Mouse (Mus musculus): ENCODE results near the gene Shisa3.

Gene Shisa3

GRCm38 (mm10) chr5:67633831-67634268 lies 26.2 kb downstream of the Shisa3 start:
- peak in 1 of 2 experiments; percentile 22 for DNase-seq

GRCm38 (mm10) chr5:67634339-67634738 lies 26.7 kb downstream of the Shisa3 start:
- no peak for DNase-seq

- DNase-seq: no peak
Observed at GRCm38 (mm10) chr5:67640596-67641312, 33.1 kb downstream of the Shisa3 start.

DNA sequence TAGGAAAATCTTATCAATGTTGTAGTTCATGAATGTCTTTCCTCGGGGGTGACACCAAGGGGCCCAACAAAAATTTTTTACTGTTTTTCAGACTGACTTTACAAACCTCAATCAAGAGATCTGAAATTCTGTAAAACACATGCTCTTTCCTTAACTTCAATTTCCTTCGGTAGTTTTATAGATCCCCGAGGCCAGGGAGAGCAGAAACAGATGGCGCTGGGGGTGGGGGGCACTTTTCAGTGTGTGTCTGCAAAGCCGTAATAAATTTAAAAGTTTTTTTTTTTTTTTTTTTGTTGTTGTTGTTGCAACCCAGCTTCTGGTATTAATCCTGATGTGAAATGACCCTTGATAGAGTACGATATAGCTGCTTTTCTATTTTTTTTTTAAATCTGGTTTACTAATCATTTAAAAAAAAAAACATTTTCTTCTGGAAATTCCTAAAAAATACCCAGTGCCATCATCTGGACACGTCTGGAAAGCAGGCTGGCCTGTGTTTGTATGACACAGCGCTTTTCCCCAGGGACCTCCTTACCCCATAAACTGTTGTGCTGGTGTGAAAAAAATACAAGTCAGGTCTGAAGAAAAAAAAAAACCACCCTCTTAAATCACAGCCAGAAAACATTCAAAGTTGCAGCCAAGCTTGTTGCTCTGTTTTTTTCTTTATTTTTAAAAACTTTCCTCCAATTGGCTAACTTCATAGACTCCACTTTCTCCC lies 33.9 kb downstream of the Shisa3 start:
- peak; percentile 57 to 66 for DNase-seq

- no peak for DNase-seq
Observed at GRCm38 (mm10) chr5:67643537-67644255, 36.0 kb downstream of the Shisa3 start.

- DNase-seq: no peak
Observed at GRCm38 (mm10) chr5:67646756-67647529, 39.3 kb downstream of the Shisa3 start.

DNA sequence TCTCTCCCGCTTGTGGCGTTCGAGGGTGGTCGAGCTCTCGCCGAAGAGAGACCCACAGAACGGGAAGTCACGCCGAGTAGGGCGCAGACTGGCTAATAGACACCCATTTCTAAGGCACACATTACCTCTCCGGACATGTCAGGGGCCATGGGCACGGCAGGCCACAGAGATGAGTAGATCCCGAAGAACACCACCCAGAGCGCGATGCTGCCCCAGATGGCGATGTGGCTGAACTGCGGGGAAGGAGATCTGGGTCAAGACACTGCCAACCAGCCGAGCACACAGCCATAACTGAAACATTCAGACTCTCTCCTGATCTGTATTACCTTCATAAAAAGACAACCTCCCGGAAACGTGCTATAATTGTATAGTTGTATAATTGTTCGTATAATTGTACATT lies 39.9 kb downstream of the Shisa3 start:
- peak; percentile 55 to 69 for DNase-seq

GRCm38 (mm10) chr5:67649156-67649555 lies 41.5 kb downstream of the Shisa3 start:
- no peak for DNase-seq

- no peak for DNase-seq
Observed at GRCm38 (mm10) chr5:67650021-67650420, 42.3 kb downstream of the Shisa3 start.

GRCm38 (mm10) chr5:67652468-67652867 lies 44.8 kb downstream of the Shisa3 start:
- no peak for DNase-seq

- DNase-seq: no peak
Observed at GRCm38 (mm10) chr5:67653543-67653942, 45.9 kb downstream of the Shisa3 start.

- no peak for DNase-seq
Observed at GRCm38 (mm10) chr5:67654572-67654971, 46.9 kb downstream of the Shisa3 start.

DNA sequence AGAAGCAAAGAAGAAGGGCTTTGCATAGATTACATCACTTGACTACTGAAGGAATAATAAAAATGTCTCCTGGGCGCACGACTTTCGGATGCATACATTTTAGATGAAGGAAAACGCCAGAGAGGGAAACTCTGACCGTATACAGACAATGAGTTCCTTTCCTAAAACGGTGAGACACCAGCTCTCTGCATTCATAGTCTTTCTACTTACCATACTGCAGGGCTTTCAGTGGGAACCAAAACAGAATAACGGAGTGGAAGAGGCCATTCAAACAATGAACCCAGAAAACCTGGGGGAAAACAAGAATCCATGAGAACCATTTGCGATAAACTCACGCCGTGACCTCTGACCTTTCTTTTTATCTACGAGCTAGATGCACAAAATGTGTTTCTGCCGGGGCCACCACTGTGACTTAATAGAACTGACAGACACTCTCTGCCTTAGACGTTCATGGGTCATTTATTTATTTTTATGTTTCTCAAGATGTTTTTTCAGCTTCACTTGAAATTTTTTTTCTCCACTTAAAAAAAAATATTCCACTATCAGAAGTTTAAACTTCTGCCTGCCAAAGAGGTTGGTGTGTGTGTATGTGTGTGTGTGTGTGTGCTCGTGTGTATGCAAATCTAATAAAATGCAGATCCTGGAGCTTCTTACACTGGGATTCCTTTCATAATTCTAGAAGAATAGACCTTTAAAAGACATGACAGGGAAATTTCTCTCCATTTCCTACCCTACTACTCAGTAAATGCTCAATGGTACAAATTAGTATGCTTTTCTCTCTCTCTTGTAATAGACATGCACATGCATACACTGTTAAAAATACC lies 48.2 kb downstream of the Shisa3 start:
- DNase-seq: peak; percentile 20 to 31

DNA sequence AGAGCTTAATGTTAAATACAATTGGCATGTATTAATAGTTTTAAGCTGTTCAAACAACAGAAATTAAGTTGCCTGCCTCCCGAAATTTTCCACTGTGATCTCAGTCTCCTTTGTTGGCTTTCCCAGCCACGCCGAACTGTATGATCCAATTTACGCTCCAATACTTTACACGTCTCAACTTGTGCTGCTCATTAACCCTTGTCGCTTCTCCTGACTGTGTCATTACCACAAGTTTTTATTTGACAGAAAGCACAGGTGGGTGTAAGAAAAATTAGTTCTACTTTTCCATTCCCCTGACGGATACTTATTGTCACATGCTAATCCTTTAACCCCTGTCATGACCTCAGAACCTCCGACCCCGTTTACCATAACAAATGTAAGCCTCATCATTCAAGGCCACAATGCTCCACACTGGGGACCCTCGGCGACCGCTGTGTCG lies 49.2 kb downstream of the Shisa3 start:
- no peak for DNase-seq

DNA sequence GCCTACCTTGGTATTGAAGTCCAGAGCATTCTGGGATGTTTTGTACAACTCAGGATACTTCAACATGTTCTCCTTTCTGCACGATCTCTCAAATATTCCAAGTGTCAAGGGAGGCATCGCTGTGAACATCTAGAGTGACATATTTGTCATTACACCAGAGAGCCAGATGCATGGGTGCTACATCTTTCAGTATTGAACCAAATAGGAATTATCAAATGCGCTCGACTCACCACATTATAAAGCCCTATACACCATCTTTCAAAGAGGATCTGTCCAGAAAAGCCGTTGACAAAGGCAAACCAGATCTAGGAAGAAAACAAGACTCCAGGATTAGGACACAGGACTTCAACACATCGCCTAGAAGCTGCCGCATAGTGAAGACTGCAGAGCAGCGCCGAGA lies 52.2 kb downstream of the Shisa3 start:
- no peak for DNase-seq

- DNase-seq: peak; percentile 19 to 33
Observed at GRCm38 (mm10) chr5:67662715-67663114, 55.0 kb downstream of the Shisa3 start.

DNA sequence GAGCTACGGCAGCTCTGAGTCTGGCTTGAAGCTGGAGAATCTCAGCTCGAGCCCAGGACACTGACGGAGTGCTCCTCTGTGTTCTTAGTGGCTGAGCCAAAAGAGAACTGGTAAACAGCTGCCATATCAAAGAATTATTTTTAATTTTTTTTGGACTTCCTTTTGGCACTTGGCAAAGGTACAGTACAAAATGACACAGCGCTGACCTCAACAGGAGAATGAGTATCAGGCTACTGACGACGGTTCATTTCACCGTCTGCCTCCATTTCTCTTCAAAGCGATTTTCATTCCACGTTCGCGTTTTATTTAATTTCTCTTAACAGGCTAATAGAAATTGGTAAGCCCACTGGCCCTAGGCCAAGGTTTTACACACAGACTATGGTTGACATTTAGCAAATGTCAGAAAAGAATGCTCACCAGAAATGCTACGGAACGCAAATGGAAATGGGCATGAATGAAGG lies 61.8 kb downstream of the Shisa3 start:
- peak in 1 of 2 experiments; percentile 38 for DNase-seq

DNA sequence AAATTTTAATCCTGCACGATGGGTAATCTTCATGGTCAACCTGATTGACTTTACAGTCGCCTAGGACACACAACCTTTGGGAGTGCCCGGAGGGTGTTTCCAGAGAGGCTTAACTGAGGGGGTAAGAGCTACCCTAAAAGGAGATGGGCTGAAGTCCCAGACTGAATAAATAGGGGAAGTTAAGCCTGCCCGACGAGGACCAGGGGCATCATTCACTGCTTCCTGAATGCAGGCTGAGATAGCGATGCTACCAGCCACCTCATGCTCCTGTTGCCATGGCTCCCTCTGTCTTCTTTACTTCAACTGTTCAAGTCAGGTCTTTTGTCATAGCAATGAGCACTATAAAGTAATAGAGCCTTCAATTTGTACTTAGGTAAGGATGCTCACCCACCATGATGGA lies 62.5 kb downstream of the Shisa3 start:
- DNase-seq: no peak

- DNase-seq: no peak
Observed at GRCm38 (mm10) chr5:67673008-67673407, 65.3 kb downstream of the Shisa3 start.

Measured in kidney, postnatal 4 days (tissue).